10 mouse cellular contexts compared by ENCODE assay signal in genomic region chr9:76323756-76324155, GRCm38 (mm10). TPM values are rescaled to one million over a fixed set of nuclear protein-coding genes. Genes with fewer than 3 reads are reported as not detected.
DNase-seq lines count a peak whose midpoint lies in the region; ATAC-seq and TF ChIP-seq lines count a peak whose summit lies in the region.
"Had no signal": no experiment of that assay in that cellular context is flagged by ENCODE, and none has a peak within 500 bp of the region (broad histone marks: within the 10 kb centered on the region; RNA-seq: fewer than 3 reads in every experiment).

Gene Hcrtr2, minus strand, starts transcription at chr9:76323856.

- no peak within 1 kb of the TSS for H3K9ac ChIP-seq in lung, postnatal 0 days (replicated peaks; ENCODE audit: low read depth)
- peak within 1 kb of the TSS; percentile 44 for H3K9ac ChIP-seq in forebrain, postnatal 0 days
- H3K9ac ChIP-seq in liver, embryonic 12.5 days = no peak within 1 kb of the TSS
- H3K9ac ChIP-seq in stomach, embryonic 15.5 days = no peak within 1 kb of the TSS

- H3K4me1 ChIP-seq in lung, postnatal 0 days (ENCODE audit: insufficient read depth, low read depth, low read length) = no peaks in the 10 kb centered on the region
- peaks cover 7% of the 10 kb centered on the region; the same call in 1 of the 2 replicates for H3K4me1 ChIP-seq in forebrain, postnatal 0 days (ENCODE audit: insufficient read depth)
- no peaks in the 10 kb centered on the region for H3K4me1 ChIP-seq in liver, embryonic 12.5 days
- H3K4me1 ChIP-seq in stomach, embryonic 15.5 days = peaks cover 6% of the 10 kb centered on the region; the same call in 1 of the 2 replicates

- DNase-seq in lung, postnatal 0 days (ENCODE audit: low spot score) = no peak
- DNase-seq in lung, postnatal 14 days = no peak
- DNase-seq in forebrain, postnatal 0 days = no peak
- no peak for DNase-seq in adrenal gland, adult (ENCODE audit: inconsistent age in 2 of 2, low spot score in 1 of 2)
- DNase-seq in frontal cortex, postnatal 25 days (ENCODE audit: low spot score in 2 of 2) = no peak
- no peak for DNase-seq in embryo, embryonic 10.5 days (ENCODE audit: low spot score)

- no peak for TF ChIP-seq EP300 in lung, postnatal 0 days (IDR thresholded peaks at IDR 0.05)

- H3K27ac ChIP-seq in lung, postnatal 0 days (ENCODE audit: low read length) = no peak within 1 kb of the TSS
- no peak within 1 kb of the TSS for H3K27ac ChIP-seq in forebrain, postnatal 0 days (ENCODE audit: low read depth, low read length)
- no peak within 1 kb of the TSS for H3K27ac ChIP-seq in liver, embryonic 12.5 days
- no peak within 1 kb of the TSS for H3K27ac ChIP-seq in stomach, embryonic 15.5 days

- no peaks in the 10 kb centered on the region for H3K9me3 ChIP-seq in lung, postnatal 0 days (ENCODE audit: low read length)
- no peaks in the 10 kb centered on the region for H3K9me3 ChIP-seq in forebrain, postnatal 0 days (ENCODE audit: low read length)
- no peaks in the 10 kb centered on the region for H3K9me3 ChIP-seq in liver, embryonic 12.5 days (replicated peaks)
- no peaks in the 10 kb centered on the region for H3K9me3 ChIP-seq in stomach, embryonic 15.5 days

- H3K4me2 ChIP-seq in lung, postnatal 0 days (replicated peaks; ENCODE audit: low read depth, low read length) = peak within 1 kb of the TSS; percentile 61
- peak within 1 kb of the TSS; percentile 74 for H3K4me2 ChIP-seq in forebrain, postnatal 0 days (ENCODE audit: low read depth)
- peak within 1 kb of the TSS; percentile 53 for H3K4me2 ChIP-seq in liver, embryonic 12.5 days
- H3K4me2 ChIP-seq in stomach, embryonic 15.5 days = peak within 1 kb of the TSS; percentile 89

- peak within 1 kb of the TSS; percentile 32 for H3K4me3 ChIP-seq in lung, postnatal 0 days (ENCODE audit: low read depth, low read length)
- peak within 1 kb of the TSS; percentile 46 for H3K4me3 ChIP-seq in forebrain, postnatal 0 days (ENCODE audit: low read depth, low read length)
- H3K4me3 ChIP-seq in liver, embryonic 12.5 days = peak within 1 kb of the TSS; percentile 29
- H3K4me3 ChIP-seq in stomach, embryonic 15.5 days (replicated peaks) = peak within 1 kb of the TSS; percentile 39

- no peak for TF ChIP-seq CTCF in lung, postnatal 0 days (IDR thresholded peaks at IDR 0.05)
- TF ChIP-seq CTCF in forebrain, postnatal 0 days (IDR thresholded peaks at IDR 0.05; ENCODE audit: low read depth) = no peak

- 0 out of 2 replicates have a peak, but pooled peaks cover 6% of the 10 kb centered on the region for H3K27me3 ChIP-seq in lung, postnatal 0 days (replicated peaks; ENCODE audit: insufficient read depth, low read length)
- H3K27me3 ChIP-seq in forebrain, postnatal 0 days (ENCODE audit: insufficient read depth, low read length) = no peaks in the 10 kb centered on the region
- peaks cover 42% of the 10 kb centered on the region for H3K27me3 ChIP-seq in liver, embryonic 12.5 days (replicated peaks)
- H3K27me3 ChIP-seq in stomach, embryonic 15.5 days (replicated peaks) = 0 out of 2 replicates have a peak, but pooled peaks cover 6% of the 10 kb centered on the region

- no peak for ATAC-seq in lung, postnatal 0 days
- no peak for ATAC-seq in forebrain, postnatal 0 days
- no peak for ATAC-seq in liver, embryonic 12.5 days
- ATAC-seq in stomach, embryonic 15.5 days (ENCODE audit: insufficient read depth, low FRiP score, low read depth) = no peak

- 71% methylated on average over 6 of the region's 6 CpGs for WGBS in lung, postnatal 0 days
- WGBS in forebrain, postnatal 0 days = 76% methylated on average over 6 of the region's 6 CpGs
- 67% methylated on average over 6 of the region's 6 CpGs for WGBS in liver, embryonic 12.5 days (ENCODE audit: insufficient replicate concordance)
- WGBS in stomach, embryonic 15.5 days = 68% methylated on average over 6 of the region's 6 CpGs

- H3K36me3 ChIP-seq in lung, postnatal 0 days (ENCODE audit: insufficient read depth, low read length) = no peaks in the 10 kb centered on the region
- no peaks in the 10 kb centered on the region for H3K36me3 ChIP-seq in forebrain, postnatal 0 days (ENCODE audit: insufficient read depth)
- no peaks in the 10 kb centered on the region for H3K36me3 ChIP-seq in liver, embryonic 12.5 days
- H3K36me3 ChIP-seq in stomach, embryonic 15.5 days = no peaks in the 10 kb centered on the region

RNA-seq across cellular contexts. Expression of gene Hcrtr2, which starts in this region (rescaled TPM):
- 0.06 TPM in 1 of 2 replicates, not detected in the other for polyA plus RNA-seq in lung, postnatal 0 days (2015; fragmentation: Nextera tagmentation; extraction: Ambion mirVana)
- 5.6 and 8.2 TPM in 2 replicates for total RNA-seq in forebrain, postnatal 0 days (2014; rRNA removed)
- 2.1 and 4.5 TPM in 2 replicates for polyA plus RNA-seq in forebrain, postnatal 0 days (2015; fragmentation: Nextera tagmentation; extraction: Ambion mirVana)
- polyA plus RNA-seq in liver, embryonic 12.5 days (2016; fragmentation: Nextera tagmentation; extraction: Ambion mirVana) = not detected in 2 replicates
- not detected in 2 replicates for polyA plus RNA-seq in stomach, embryonic 15.5 days (2015; fragmentation: Nextera tagmentation; extraction: Ambion mirVana)
- total RNA-seq: gastrocnemius, postnatal 14 days had no signal
- polyA plus RNA-seq: liver, adult 2 months had no signal
